Mouse (Mus musculus): ENCODE measurements around the gene Klkb1.

- TF ChIP-seq CTCF (IDR thresholded peaks at IDR 0.05; ENCODE audit: control insufficient read depth, insufficient read depth, insufficient replicate concordance, low read depth, low read length) (no peak), POLR2A (IDR thresholded peaks at IDR 0.05; ENCODE audit: control insufficient read depth, low read depth, low read length) (no peak)
Measured at GRCm38 (mm10) chr8:45269056-45269455, 25.6 kb downstream of the Klkb1 start.

All from testis, adult 2 months (tissue).